Mouse (Mus musculus): ENCODE results near the gene Irx4. TPM values are rescaled to one million over a fixed set of nuclear protein-coding genes. Genes with fewer than 3 reads are reported as not detected.
A peak's percentile ranks its signal among the peaks of the same experiment; 100 is the strongest.

The Irx4 gene
- polyA plus RNA-seq, 1 experiment from 2014 or later, result 62.4 TPM

- WGBS, result 20% methylated on average over 3 of the region's 3 CpGs
- Histone ChIP-seq H3K4me1 (replicated peaks) (peaks cover 87% of the 10 kb centered on the region), H3K9me3 (replicated peaks) (no peaks in the 10 kb centered on the region), H3K9ac (peak overlapping the region; percentile 72; the same call in 1 of the 2 replicates), H3K27ac (ENCODE audit: poor library complexity, severe bottlenecking) (peak overlapping the region; percentile 71), H3K4me2 (peak overlapping the region; percentile 71; the same call in 1 of the 2 replicates), H3K27me3 (replicated peaks) (peaks cover 84% of the 10 kb centered on the region), H3K4me3 (no peak overlapping the region), H3K36me3 (peaks cover 16% of the 10 kb centered on the region)
- no peak for ATAC-seq (ENCODE audit: insufficient number of reproducible peaks, low FRiP score)
Measured at GRCm38 (mm10) chr13:73269891-73270290, 9.6 kb downstream of the Irx4 start.

GRCm38 (mm10) chr13:73270451-73271081 lies 10.3 kb downstream of the Irx4 start:
- ATAC-seq (ENCODE audit: insufficient number of reproducible peaks, low FRiP score), result no peak
- 4% methylated on average over 22 of the region's 22 CpGs for WGBS

GRCm38 (mm10) chr13:73271336-73272242 lies 11.3 kb downstream of the Irx4 start:
- no peaks in the 10 kb centered on the region for H3K9me3 ChIP-seq (replicated peaks)
- peak overlapping the region; percentile 71 for H3K27ac ChIP-seq (ENCODE audit: poor library complexity, severe bottlenecking)
- peak overlapping the region; percentile 71 for H3K4me2 ChIP-seq
- 1% methylated on average over 53 of the region's 53 CpGs for WGBS
- H3K27me3 ChIP-seq (replicated peaks), result peaks cover 74% of the 10 kb centered on the region
- H3K4me1 ChIP-seq (replicated peaks), result peaks cover 89% of the 10 kb centered on the region
- ATAC-seq (ENCODE audit: insufficient number of reproducible peaks, low FRiP score), result no peak
- H3K4me3 ChIP-seq, result peak overlapping the region; percentile 37
- H3K36me3 ChIP-seq, result peaks cover 11% of the 10 kb centered on the region
- H3K9ac ChIP-seq, result peak overlapping the region; percentile 72

More at GRCm38 (mm10) chr13:73270451-73271081, 10.3 kb downstream of the Irx4 start:
- peaks cover 87% of the 10 kb centered on the region for H3K4me1 ChIP-seq (replicated peaks)
- no peaks in the 10 kb centered on the region for H3K9me3 ChIP-seq (replicated peaks)
- H3K4me2 ChIP-seq, result peak overlapping the region; percentile 71
- peak overlapping the region; percentile 72 for H3K9ac ChIP-seq
- peak overlapping the region; percentile 37 for H3K4me3 ChIP-seq
- peaks cover 81% of the 10 kb centered on the region for H3K27me3 ChIP-seq (replicated peaks)
- H3K27ac ChIP-seq (ENCODE audit: poor library complexity, severe bottlenecking), result peak overlapping the region; percentile 71
- peaks cover 16% of the 10 kb centered on the region for H3K36me3 ChIP-seq

- Histone ChIP-seq H3K4me3 (no peak overlapping the region), H3K9ac (peak overlapping the region; percentile 61; the same call in 1 of the 2 replicates), H3K4me1 (replicated peaks) (peaks cover 88% of the 10 kb centered on the region), H3K4me2 (no peak overlapping the region; the same call in 1 of the 2 replicates), H3K36me3 (peaks cover 4% of the 10 kb centered on the region; the same call in 1 of the 2 replicates), H3K27ac (ENCODE audit: poor library complexity, severe bottlenecking) (peak overlapping the region; percentile 71), H3K27me3 (replicated peaks) (peaks cover 62% of the 10 kb centered on the region), H3K9me3 (replicated peaks) (no peaks in the 10 kb centered on the region)
- no peak for ATAC-seq (ENCODE audit: insufficient number of reproducible peaks, low FRiP score)
Measured at GRCm38 (mm10) chr13:73272794-73273282, 12.6 kb downstream of the Irx4 start.

GRCm38 (mm10) chr13:73273536-73273935 lies 13.3 kb downstream of the Irx4 start:
- H3K4me2 ChIP-seq, result no peak overlapping the region
- no peak overlapping the region for H3K27ac ChIP-seq (ENCODE audit: poor library complexity, severe bottlenecking)
- ATAC-seq (ENCODE audit: insufficient number of reproducible peaks, low FRiP score), result no peak

GRCm38 (mm10) chr13:73277361-73277760 lies 17.1 kb downstream of the Irx4 start:
- no peaks in the 10 kb centered on the region for H3K9me3 ChIP-seq (replicated peaks)
- H3K27ac ChIP-seq (ENCODE audit: poor library complexity, severe bottlenecking), result peak overlapping the region; percentile 90
- no peak overlapping the region for H3K4me2 ChIP-seq
- 33% methylated on average over 6 of the region's 6 CpGs for WGBS
- H3K27me3 ChIP-seq (replicated peaks), result peaks cover 32% of the 10 kb centered on the region
- H3K4me1 ChIP-seq (replicated peaks), result peaks cover 62% of the 10 kb centered on the region
- no peak overlapping the region for H3K9ac ChIP-seq
- H3K36me3 ChIP-seq, result no peaks in the 10 kb centered on the region
- no peak overlapping the region for H3K4me3 ChIP-seq
- ATAC-seq (ENCODE audit: insufficient number of reproducible peaks, low FRiP score), result no peak

More at GRCm38 (mm10) chr13:73273536-73273935, 13.3 kb downstream of the Irx4 start:
- H3K9me3 ChIP-seq (replicated peaks), result no peaks in the 10 kb centered on the region
- H3K9ac ChIP-seq, result no peak overlapping the region
- 33% methylated on average over 1 of the region's 1 CpGs for WGBS
- H3K36me3 ChIP-seq, result peaks cover 4% of the 10 kb centered on the region; the same call in 1 of the 2 replicates
- H3K4me1 ChIP-seq (replicated peaks), result peaks cover 89% of the 10 kb centered on the region
- H3K27me3 ChIP-seq (replicated peaks), result peaks cover 55% of the 10 kb centered on the region
- no peak overlapping the region for H3K4me3 ChIP-seq

GRCm38 (mm10) chr13:73277797-73278196 lies 17.5 kb downstream of the Irx4 start:
- H3K4me2 ChIP-seq, result no peak overlapping the region
- H3K27ac ChIP-seq (ENCODE audit: poor library complexity, severe bottlenecking), result peak overlapping the region; percentile 90
- no peak overlapping the region for H3K4me3 ChIP-seq
- H3K9ac ChIP-seq, result no peak overlapping the region
- H3K27me3 ChIP-seq (replicated peaks), result peaks cover 27% of the 10 kb centered on the region
- no peaks in the 10 kb centered on the region for H3K36me3 ChIP-seq
- 7% methylated on average over 1 of the region's 1 CpGs for WGBS
- peaks cover 62% of the 10 kb centered on the region for H3K4me1 ChIP-seq (replicated peaks)
- no peaks in the 10 kb centered on the region for H3K9me3 ChIP-seq (replicated peaks)
- ATAC-seq (ENCODE audit: insufficient number of reproducible peaks, low FRiP score), result no peak

GRCm38 (mm10) chr13:73279196-73279595 lies 18.9 kb downstream of the Irx4 start:
- no peak for ATAC-seq (ENCODE audit: insufficient number of reproducible peaks, low FRiP score)

GRCm38 (mm10) chr13:73282407-73282806 lies 22.1 kb downstream of the Irx4 start:
- H3K9ac ChIP-seq, result no peak overlapping the region
- H3K27me3 ChIP-seq (replicated peaks), result no peaks in the 10 kb centered on the region
- ATAC-seq (ENCODE audit: insufficient number of reproducible peaks, low FRiP score), result no peak
- H3K9me3 ChIP-seq (replicated peaks), result no peaks in the 10 kb centered on the region
- no peaks in the 10 kb centered on the region for H3K36me3 ChIP-seq
- no peak overlapping the region; the same call in 1 of the 2 replicates for H3K27ac ChIP-seq (ENCODE audit: poor library complexity, severe bottlenecking)
- H3K4me3 ChIP-seq, result no peak overlapping the region
- 38% methylated on average over 2 of the region's 2 CpGs for WGBS
- peaks cover 29% of the 10 kb centered on the region for H3K4me1 ChIP-seq (replicated peaks)
- no peak overlapping the region for H3K4me2 ChIP-seq

More at GRCm38 (mm10) chr13:73279196-73279595, 18.9 kb downstream of the Irx4 start:
- H3K4me3 ChIP-seq, result no peak overlapping the region
- WGBS, result 91% methylated on average over 1 of the region's 1 CpGs
- no peaks in the 10 kb centered on the region for H3K36me3 ChIP-seq
- no peaks in the 10 kb centered on the region for H3K9me3 ChIP-seq (replicated peaks)
- H3K27me3 ChIP-seq (replicated peaks), result peaks cover 13% of the 10 kb centered on the region; the same call in 1 of the 2 replicates
- peaks cover 53% of the 10 kb centered on the region for H3K4me1 ChIP-seq (replicated peaks)
- no peak overlapping the region for H3K9ac ChIP-seq
- no peak overlapping the region for H3K27ac ChIP-seq (ENCODE audit: poor library complexity, severe bottlenecking)
- no peak overlapping the region for H3K4me2 ChIP-seq

GRCm38 (mm10) chr13:73283534-73283933 lies 23.3 kb downstream of the Irx4 start:
- ATAC-seq (ENCODE audit: insufficient number of reproducible peaks, low FRiP score), result no peak
- Histone ChIP-seq H3K36me3 (no peaks in the 10 kb centered on the region), H3K4me3 (no peak overlapping the region), H3K9me3 (replicated peaks) (no peaks in the 10 kb centered on the region), H3K27me3 (replicated peaks) (no peaks in the 10 kb centered on the region), H3K4me1 (replicated peaks) (peaks cover 30% of the 10 kb centered on the region), H3K9ac (no peak overlapping the region), H3K4me2 (no peak overlapping the region), H3K27ac (ENCODE audit: poor library complexity, severe bottlenecking) (no peak overlapping the region)
- WGBS, result 90% methylated on average over 1 of the region's 1 CpGs

- 0 out of 2 replicates have a peak, but pooled peaks have one; percentile 33 for ATAC-seq (ENCODE audit: insufficient number of reproducible peaks, low FRiP score)
- no peak overlapping the region for H3K4me2 ChIP-seq
- H3K4me1 ChIP-seq (replicated peaks), result peaks cover 44% of the 10 kb centered on the region
- H3K36me3 ChIP-seq, result no peaks in the 10 kb centered on the region
- H3K27ac ChIP-seq (ENCODE audit: poor library complexity, severe bottlenecking), result peak overlapping the region; percentile 86
- H3K27me3 ChIP-seq (replicated peaks), result no peaks in the 10 kb centered on the region
- H3K4me3 ChIP-seq, result no peak overlapping the region
- H3K9ac ChIP-seq, result peak overlapping the region; percentile 24; the same call in 1 of the 2 replicates
- H3K9me3 ChIP-seq (replicated peaks), result no peaks in the 10 kb centered on the region
- WGBS, result 68% methylated on average over 6 of the region's 6 CpGs
Measured at GRCm38 (mm10) chr13:73290206-73290605, 29.9 kb downstream of the Irx4 start.
